Mouse (Mus musculus): ENCODE measurements around the gene Mif.
"Not testable (repeated sequence)": the region's sequence is repeated elsewhere in the genome, so short reads cannot be mapped to it uniquely, and the experiment has no call there.

The Mif gene

GRCm38 (mm10) chr10:75859786-75860470 is at the start of gene Mif:
Gene Mif, minus strand, starts transcription at chr10:75860240.
- DNase-seq (ENCODE audit: low spot score) = peak; percentile 86

- DNase-seq (ENCODE audit: low spot score) = no peak
Observed at GRCm38 (mm10) chr10:75906882-75907281, 46.8 kb upstream of the Mif start.

- no peak for DNase-seq (ENCODE audit: low spot score)
Observed at GRCm38 (mm10) chr10:75904391-75904790, 44.4 kb upstream of the Mif start.

GRCm38 (mm10) chr10:75898846-75899245 is 38.8 kb upstream of the Mif start:
- peak; percentile 70 for DNase-seq (ENCODE audit: low spot score)

GRCm38 (mm10) chr10:75898039-75898564 is 38.1 kb upstream of the Mif start:
- peak; percentile 36 for DNase-seq (ENCODE audit: low spot score)

GRCm38 (mm10) chr10:75897373-75897772 is 37.3 kb upstream of the Mif start:
- DNase-seq (ENCODE audit: low spot score) = peak; percentile 70

- DNase-seq (ENCODE audit: low spot score) = no peak
Observed at GRCm38 (mm10) chr10:75896208-75896607, 36.2 kb upstream of the Mif start.

- no peak for DNase-seq (ENCODE audit: low spot score)
Observed at GRCm38 (mm10) chr10:75895730-75896129, 35.7 kb upstream of the Mif start.

GRCm38 (mm10) chr10:75894601-75895000 is 34.6 kb upstream of the Mif start:
- DNase-seq (ENCODE audit: low spot score) = no peak

GRCm38 (mm10) chr10:75893089-75893750 is 33.2 kb upstream of the Mif start, which contains the start of gene Derl3:
Gene Derl3, plus strand, starts transcription at chr10:75893413.
- peak; percentile 91 for DNase-seq (ENCODE audit: low spot score)

- DNase-seq (ENCODE audit: low spot score) = no peak
Observed at GRCm38 (mm10) chr10:75889406-75890153, 29.5 kb upstream of the Mif start.

- not testable (repeated sequence) for DNase-seq (ENCODE audit: low spot score)
Observed at GRCm38 (mm10) chr10:75887504-75887903, 27.5 kb upstream of the Mif start.

- DNase-seq (ENCODE audit: low spot score) = no peak
Observed at GRCm38 (mm10) chr10:75884742-75885141, 24.7 kb upstream of the Mif start.

GRCm38 (mm10) chr10:75883232-75883552 is 23.2 kb upstream of the Mif start:
- DNase-seq (ENCODE audit: low spot score) = peak; percentile 80

- no peak for DNase-seq (ENCODE audit: low spot score)
Observed at GRCm38 (mm10) chr10:75882433-75883231, 22.6 kb upstream of the Mif start.

GRCm38 (mm10) chr10:75881578-75882432 is 21.8 kb upstream of the Mif start:
- peak; percentile 21 for DNase-seq (ENCODE audit: low spot score)

- no peak for DNase-seq (ENCODE audit: low spot score)
Observed at GRCm38 (mm10) chr10:75880771-75881577, 20.9 kb upstream of the Mif start.

GRCm38 (mm10) chr10:75880351-75880750 is 20.3 kb upstream of the Mif start:
- no peak for DNase-seq (ENCODE audit: low spot score)

- DNase-seq (ENCODE audit: low spot score) = no peak
Observed at GRCm38 (mm10) chr10:75878836-75879235, 18.8 kb upstream of the Mif start.

- no peak for DNase-seq (ENCODE audit: low spot score)
Observed at GRCm38 (mm10) chr10:75873543-75874170, 13.6 kb upstream of the Mif start.

All from ovary, postnatal 36 days (tissue).